Mouse (Mus musculus) erythroblast, embryonic 14.5 days (primary cell): ENCODE measurements around the gene Ints7. TPM values are rescaled to one million over a fixed set of nuclear protein-coding genes. Genes with fewer than 3 reads are reported as not detected.
A peak's percentile ranks its signal among the peaks of the same experiment; 100 is the strongest.

ENCODE experiments used
- H3K27me3 ChIP-seq: 2 replicates; pipeline ENCODE4 v1.6.1; 2012; ENCODE audit warnings: inconsistent platforms; ENCODE audit not compliant: control insufficient read depth
- H3K36me3 ChIP-seq: 2 replicates; pipeline ENCODE4 v1.6.1; 2012; ENCODE audit warnings: mild to moderate bottlenecking, inconsistent platforms; ENCODE audit not compliant: control insufficient read depth
- H3K4me1 ChIP-seq: 2 replicates; pipeline ENCODE4 v1.6.1; 2012; ENCODE audit warnings: inconsistent platforms; ENCODE audit not compliant: control insufficient read depth
- H3K4me3 ChIP-seq: replicated peaks from 2 replicates; pipeline ENCODE3; 2012; ENCODE audit warnings: moderate library complexity, mild to moderate bottlenecking, inconsistent platforms
- H3K9me3 ChIP-seq: 2 replicates; pipeline ENCODE4 v1.6.1; 2012; ENCODE audit warnings: low read length, inconsistent platforms, mixed read lengths; ENCODE audit not compliant: control insufficient read depth
- GATA1 ChIP-seq: IDR thresholded peaks from 2 replicates; pipeline ENCODE4 v1.6.1; 2012; ENCODE audit warnings: low read length, inconsistent platforms, mixed read lengths
- TAL1 ChIP-seq: IDR thresholded peaks from 3 replicates; pipeline ENCODE4 v1.6.1; 2012; ENCODE audit warnings: low read length, inconsistent platforms, mixed read lengths
- polyA plus RNA-seq: library from polyadenylated mRNA; stranded (reverse); fragments of >175 nt; gene quantifications from 2 replicates; pipeline ENCODE4 v1.2.3, GENCODE M21; 2012

Ints7 gene
- polyA plus RNA-seq, 1 experiment, result 1.2 TPM

DNA sequence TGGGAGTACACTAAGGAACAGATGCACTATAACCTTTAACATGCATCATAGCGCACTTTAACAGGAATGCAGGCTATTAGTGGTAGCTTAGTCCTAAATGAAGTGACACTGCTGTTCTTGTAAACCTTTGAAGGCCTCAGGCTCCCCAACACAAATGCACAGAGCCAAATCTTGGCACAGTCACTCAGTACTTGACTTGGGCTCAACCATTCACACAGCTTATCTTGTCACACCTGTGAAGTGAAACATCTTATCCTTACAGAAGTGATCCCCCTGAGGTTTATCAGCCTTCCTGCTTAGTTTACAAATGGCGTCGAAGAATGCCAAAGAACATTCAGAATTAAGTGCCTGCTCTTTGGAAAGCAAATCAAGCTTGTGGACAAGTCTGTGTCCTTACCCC lies 31.7 kb upstream of the Ints7 start:
- H3K36me3 ChIP-seq, result peaks cover 100% of the 10 kb centered on the region
- TF ChIP-seq GATA1 (no peak), TAL1 (no peak)
- no peaks in the 10 kb centered on the region for H3K9me3 ChIP-seq
- H3K4me3 ChIP-seq, result no peak overlapping the region
- no peaks in the 10 kb centered on the region for H3K27me3 ChIP-seq
- no peaks in the 10 kb centered on the region for H3K4me1 ChIP-seq

DNA sequence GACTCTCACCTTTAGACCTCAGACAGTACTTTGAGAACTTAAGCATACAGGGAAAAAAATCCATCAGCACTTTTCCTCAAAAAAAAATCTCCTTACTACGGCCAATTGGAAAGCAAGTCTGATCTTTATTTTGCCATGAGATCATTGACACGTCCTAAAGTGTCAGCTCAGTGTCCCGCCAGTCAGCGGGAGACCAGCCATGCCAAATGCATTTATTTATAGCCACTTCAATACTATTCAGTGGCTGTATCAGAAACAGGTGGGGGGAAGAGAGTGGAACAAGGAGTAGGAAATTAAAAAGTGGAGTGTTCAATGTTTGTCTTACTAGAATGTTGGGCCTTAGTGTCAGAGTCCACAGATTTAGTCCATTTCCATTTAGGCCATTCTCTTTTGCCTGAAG lies 24.6 kb upstream of the Ints7 start:
- no peak overlapping the region for H3K4me3 ChIP-seq
- H3K9me3 ChIP-seq, result no peaks in the 10 kb centered on the region
- no peaks in the 10 kb centered on the region for H3K27me3 ChIP-seq
- H3K4me1 ChIP-seq, result no peaks in the 10 kb centered on the region
- TF ChIP-seq GATA1 (no peak), TAL1 (no peak)
- H3K36me3 ChIP-seq, result peaks cover 95% of the 10 kb centered on the region

GRCm38 (mm10) chr1:191557109-191557508 lies 18.3 kb upstream of the Ints7 start:
- Histone ChIP-seq H3K27me3 (no peaks in the 10 kb centered on the region), H3K4me3 (no peak overlapping the region), H3K36me3 (peaks cover 95% of the 10 kb centered on the region), H3K4me1 (no peaks in the 10 kb centered on the region), H3K9me3 (no peaks in the 10 kb centered on the region)
- TF ChIP-seq TAL1 (no peak), GATA1 (no peak)

DNA sequence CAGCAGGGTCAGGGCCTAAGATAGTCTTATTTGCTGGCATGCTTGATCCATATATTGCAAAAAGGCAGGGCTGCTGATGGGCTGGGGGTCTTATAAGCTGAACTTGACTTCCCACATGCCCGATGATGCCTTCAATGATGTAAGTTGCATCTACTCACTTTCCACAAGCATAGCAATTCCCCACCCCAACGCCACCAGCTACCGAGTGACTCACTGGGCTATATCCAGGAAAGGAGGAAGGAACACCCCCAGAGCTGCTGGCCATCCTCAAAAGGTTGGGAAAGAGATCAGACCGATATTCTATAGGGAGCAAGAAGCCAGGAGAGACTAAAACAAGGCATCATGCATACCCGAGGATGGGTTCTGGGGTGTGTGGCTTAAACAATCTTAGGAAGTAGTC lies 15.7 kb upstream of the Ints7 start:
- no peaks in the 10 kb centered on the region for H3K9me3 ChIP-seq
- no peaks in the 10 kb centered on the region for H3K4me1 ChIP-seq
- no peaks in the 10 kb centered on the region for H3K27me3 ChIP-seq
- H3K4me3 ChIP-seq, result no peak overlapping the region
- TF ChIP-seq GATA1 (no peak), TAL1 (no peak)
- H3K36me3 ChIP-seq, result peaks cover 96% of the 10 kb centered on the region

DNA sequence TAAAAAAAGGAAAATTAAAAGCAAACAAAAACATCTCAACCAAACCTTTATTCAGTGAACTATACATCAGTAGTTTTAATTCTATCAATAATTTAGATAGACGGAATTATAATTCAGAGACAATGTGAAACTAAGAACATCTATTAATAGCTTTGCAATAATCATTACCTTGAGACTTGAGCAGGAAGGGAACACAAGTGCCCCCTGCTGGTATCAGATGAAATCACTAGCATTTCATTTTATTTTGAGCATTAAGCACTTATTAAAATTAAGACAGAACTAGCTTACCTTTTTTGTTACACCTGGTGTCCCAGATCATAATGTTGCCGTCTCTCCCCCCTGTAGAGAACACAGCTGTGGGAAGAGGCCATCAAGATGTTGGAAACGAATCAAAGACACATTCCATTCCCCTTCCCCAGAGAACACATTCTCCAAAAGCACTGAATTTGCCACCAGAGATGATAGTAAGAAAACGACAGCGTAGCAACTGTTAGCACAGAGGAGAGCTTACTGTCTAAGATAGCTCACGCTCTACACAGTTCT lies 12.5 kb upstream of the Ints7 start:
- no peak overlapping the region for H3K4me3 ChIP-seq
- no peaks in the 10 kb centered on the region; the same call in 1 of the 2 replicates for H3K4me1 ChIP-seq
- H3K9me3 ChIP-seq, result no peaks in the 10 kb centered on the region
- H3K27me3 ChIP-seq, result no peaks in the 10 kb centered on the region
- H3K36me3 ChIP-seq, result peaks cover 96% of the 10 kb centered on the region
- TF ChIP-seq TAL1 (no peak), GATA1 (no peak)

DNA sequence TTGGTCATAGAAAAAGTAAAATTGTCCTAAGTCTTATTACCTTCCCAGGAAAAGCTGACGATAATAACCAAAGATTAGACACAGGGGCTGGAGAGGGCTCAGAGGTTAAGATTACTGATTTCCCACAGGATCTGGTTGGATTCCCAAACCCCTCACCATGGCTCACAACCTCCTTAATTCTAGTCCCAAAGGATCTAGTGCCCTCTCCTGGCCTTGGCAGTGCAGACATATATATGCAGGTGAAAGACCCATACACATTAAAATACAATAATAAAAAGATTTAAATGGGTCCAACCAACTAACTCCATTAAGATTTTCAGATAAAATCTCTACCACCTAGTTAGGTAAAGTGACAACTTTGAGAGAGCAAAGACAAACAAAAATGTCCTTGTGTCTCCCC lies 7.6 kb upstream of the Ints7 start:
- Histone ChIP-seq H3K4me1 (peaks cover 28% of the 10 kb centered on the region), H3K9me3 (no peaks in the 10 kb centered on the region), H3K27me3 (no peaks in the 10 kb centered on the region), H3K36me3 (peaks cover 96% of the 10 kb centered on the region), H3K4me3 (no peak overlapping the region)
- TF ChIP-seq GATA1 (no peak), TAL1 (no peak)

- TF ChIP-seq TAL1, result no peak
- TF ChIP-seq GATA1, result no peak
- peaks cover 86% of the 10 kb centered on the region for H3K36me3 ChIP-seq
- peaks cover 38% of the 10 kb centered on the region for H3K4me1 ChIP-seq
- no peak overlapping the region for H3K4me3 ChIP-seq
- H3K9me3 ChIP-seq, result no peaks in the 10 kb centered on the region
- no peaks in the 10 kb centered on the region for H3K27me3 ChIP-seq
Observed at GRCm38 (mm10) chr1:191569625-191570024, 5.8 kb upstream of the Ints7 start.

DNA sequence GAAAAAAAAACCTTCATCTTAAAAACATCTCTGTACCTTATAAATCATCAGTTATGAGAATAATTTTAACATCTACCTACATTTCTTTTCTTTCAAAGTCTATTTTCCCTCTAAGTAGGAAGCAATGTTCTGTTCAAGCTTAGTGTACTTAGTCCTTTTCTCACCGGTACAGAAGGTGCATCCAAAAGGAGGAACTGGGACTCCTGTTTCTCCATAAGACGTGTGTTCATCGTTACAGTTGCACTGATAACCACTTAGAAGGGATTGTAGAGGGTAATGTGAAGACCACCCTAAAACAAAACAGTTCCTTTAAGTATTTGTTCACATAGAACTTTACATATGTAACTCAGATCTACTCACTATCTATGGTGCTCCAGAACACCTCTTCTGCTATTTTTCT lies 5.0 kb upstream of the Ints7 start:
- H3K4me1 ChIP-seq, result peaks cover 39% of the 10 kb centered on the region
- H3K9me3 ChIP-seq, result no peaks in the 10 kb centered on the region
- no peaks in the 10 kb centered on the region for H3K27me3 ChIP-seq
- TF ChIP-seq TAL1 (no peak), GATA1 (no peak)
- peaks cover 79% of the 10 kb centered on the region for H3K36me3 ChIP-seq
- no peak overlapping the region for H3K4me3 ChIP-seq

DNA sequence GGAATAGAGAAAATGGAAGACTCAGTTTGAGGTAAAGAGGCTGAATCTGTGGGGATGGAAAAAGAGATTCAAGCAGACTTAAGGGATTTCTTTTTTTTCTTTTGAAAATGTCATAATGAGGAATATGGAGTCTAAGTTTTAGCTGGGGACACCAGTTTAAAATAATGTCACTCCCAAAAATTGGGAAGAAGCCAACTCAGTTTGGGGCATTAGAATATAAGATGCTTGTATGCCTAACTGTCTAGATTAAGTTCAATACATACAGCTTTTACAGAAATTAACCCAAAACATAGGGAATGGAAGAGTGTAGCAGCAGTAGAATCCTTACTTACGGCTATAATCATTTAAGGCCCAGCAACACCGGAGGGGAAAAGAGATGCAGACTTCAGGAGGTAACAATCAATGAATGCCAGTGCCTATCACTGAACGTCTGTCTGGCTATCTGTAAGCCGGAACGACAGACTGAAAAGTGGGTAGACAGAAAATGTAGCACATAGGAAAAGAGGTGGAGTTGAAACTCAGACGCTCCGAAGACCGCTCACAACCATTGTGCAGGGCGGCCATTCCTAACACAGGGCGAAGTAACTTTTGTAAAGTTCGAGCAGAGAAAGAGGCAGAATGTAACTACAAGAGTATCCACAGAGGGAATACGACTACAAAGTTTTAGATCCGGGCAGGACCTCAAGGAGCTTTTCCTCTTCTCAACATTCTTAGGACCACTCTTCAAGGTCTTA lies 1.4 kb upstream of the Ints7 start:
- no peaks in the 10 kb centered on the region for H3K27me3 ChIP-seq
- peaks cover 58% of the 10 kb centered on the region for H3K4me1 ChIP-seq
- no peaks in the 10 kb centered on the region for H3K9me3 ChIP-seq
- peaks cover 67% of the 10 kb centered on the region for H3K36me3 ChIP-seq
- TF ChIP-seq GATA1 (no peak), TAL1 (no peak)
- H3K4me3 ChIP-seq, result peak overlapping the region; percentile 83

DNA sequence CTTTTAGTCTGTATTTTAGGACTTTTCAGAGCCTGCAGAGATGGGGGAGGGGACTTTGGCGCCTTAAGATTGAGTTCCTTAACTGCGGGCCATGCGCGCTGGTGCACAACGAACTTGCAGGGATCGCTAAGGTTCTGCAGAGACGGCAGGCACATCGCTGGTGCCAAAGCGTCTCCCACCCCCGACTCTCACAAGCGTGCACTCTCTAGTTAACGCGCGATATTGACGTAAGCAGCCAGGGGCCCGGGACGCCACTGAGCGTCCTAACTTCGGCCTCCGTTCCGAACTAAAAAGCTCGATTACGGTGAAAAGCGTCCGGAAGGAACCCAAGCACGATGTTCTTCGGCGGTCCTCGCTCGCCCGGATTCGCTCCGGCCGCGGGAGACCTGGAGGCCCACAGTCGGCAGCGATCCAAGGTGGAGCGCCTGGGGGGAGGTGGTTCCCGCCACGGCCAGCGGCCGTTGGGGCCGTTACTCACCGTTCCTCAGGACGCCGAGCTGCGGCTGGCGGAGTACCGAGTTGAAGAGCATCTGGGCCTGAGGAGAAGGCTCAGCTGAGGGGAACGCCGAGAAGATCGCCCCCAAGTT lies 472 bp upstream of the Ints7 start:
- Histone ChIP-seq H3K4me3 (peak overlapping the region; percentile 83), H3K36me3 (peaks cover 67% of the 10 kb centered on the region), H3K4me1 (peaks cover 57% of the 10 kb centered on the region), H3K27me3 (no peaks in the 10 kb centered on the region), H3K9me3 (peaks cover 2% of the 10 kb centered on the region)
- no peak for TF ChIP-seq GATA1
- TF ChIP-seq TAL1, result no peak
